Mouse (Mus musculus): ENCODE measurements around the gene Ift22. TPM values are rescaled to one million over a fixed set of nuclear protein-coding genes. Genes with fewer than 3 reads are reported as not detected.

The Ift22 gene
- polyA plus RNA-seq, 1 experiment from 2014 or later = 104 TPM

DNA sequence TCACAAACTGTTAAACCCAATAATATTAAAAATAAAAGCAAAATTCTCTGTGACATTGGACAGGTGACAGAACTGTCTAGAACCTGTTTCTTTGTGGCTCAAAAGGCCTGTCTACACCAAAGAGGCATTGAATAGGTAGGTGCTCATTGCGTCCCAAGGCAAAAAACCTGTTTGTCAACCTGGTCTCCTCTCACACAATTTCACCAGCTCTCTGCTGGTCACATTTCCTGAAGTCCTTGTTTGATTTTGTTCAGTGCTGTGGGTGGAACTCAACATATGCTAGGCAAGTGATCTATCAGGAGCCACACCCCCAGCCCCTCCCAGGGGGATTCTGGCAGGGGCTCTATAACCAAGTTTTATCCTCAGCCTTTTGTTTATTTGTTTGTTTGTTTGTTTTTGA, 49.3 kb downstream of the Ift22 start:
- no peaks in the 10 kb centered on the region for H3K27me3 ChIP-seq (ENCODE audit: low read depth, poor library complexity, severe bottlenecking)
- no peak for DNase-seq (ENCODE audit: low spot score)
- no peak overlapping the region for H3K4me3 ChIP-seq
- no peak overlapping the region for H3K27ac ChIP-seq (replicated peaks)
- WGBS = 97% methylated on average over 1 of the region's 1 CpGs
- H3K9me3 ChIP-seq (replicated peaks) = no peaks in the 10 kb centered on the region
- peaks cover 46% of the 10 kb centered on the region for H3K36me3 ChIP-seq
- H3K4me1 ChIP-seq = peaks cover 26% of the 10 kb centered on the region

GRCm38 (mm10) chr5:136958991-136959605, 51.1 kb downstream of the Ift22 start:
- Histone ChIP-seq H3K27me3 (ENCODE audit: low read depth, poor library complexity, severe bottlenecking) (no peaks in the 10 kb centered on the region), H3K36me3 (peaks cover 58% of the 10 kb centered on the region), H3K9me3 (replicated peaks) (no peaks in the 10 kb centered on the region), H3K4me1 (peaks cover 30% of the 10 kb centered on the region), H3K27ac (replicated peaks) (no peak overlapping the region), H3K4me3 (no peak overlapping the region)
- DNase-seq (ENCODE audit: low spot score) = no peak
- WGBS = 86% methylated on average over 5 of the region's 5 CpGs

DNA sequence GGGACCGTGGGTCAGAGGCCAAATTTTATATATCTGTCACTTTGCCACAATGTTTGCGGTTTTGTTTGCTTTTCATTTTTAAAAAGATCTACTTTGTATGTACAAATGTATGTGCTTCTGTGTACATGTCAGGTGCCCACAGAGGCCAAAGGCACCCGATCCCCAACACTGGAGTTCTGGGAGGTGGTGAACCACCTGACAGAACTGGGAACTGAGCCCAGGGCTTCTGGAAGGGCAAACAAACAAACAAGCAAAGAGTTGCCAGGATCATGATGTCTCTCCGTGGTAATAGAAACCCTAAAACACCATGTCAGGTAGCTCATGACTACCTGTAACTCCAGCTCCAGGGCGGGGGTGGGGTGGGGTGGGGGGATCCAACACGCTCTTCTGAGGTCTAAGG, 52.1 kb downstream of the Ift22 start:
- H3K4me1 ChIP-seq = peaks cover 22% of the 10 kb centered on the region
- WGBS = 93% methylated on average over 6 of the region's 6 CpGs
- H3K27me3 ChIP-seq (ENCODE audit: low read depth, poor library complexity, severe bottlenecking) = no peaks in the 10 kb centered on the region
- H3K36me3 ChIP-seq = peaks cover 64% of the 10 kb centered on the region
- DNase-seq (ENCODE audit: low spot score) = no peak
- H3K27ac ChIP-seq (replicated peaks) = no peak overlapping the region
- H3K4me3 ChIP-seq = no peak overlapping the region
- no peaks in the 10 kb centered on the region for H3K9me3 ChIP-seq (replicated peaks)

GRCm38 (mm10) chr5:136961334-136961982, 53.5 kb downstream of the Ift22 start:
- 25% methylated on average over 5 of the region's 5 CpGs for WGBS
- no peak for DNase-seq (ENCODE audit: low spot score)
- H3K36me3 ChIP-seq = peaks cover 68% of the 10 kb centered on the region

DNA sequence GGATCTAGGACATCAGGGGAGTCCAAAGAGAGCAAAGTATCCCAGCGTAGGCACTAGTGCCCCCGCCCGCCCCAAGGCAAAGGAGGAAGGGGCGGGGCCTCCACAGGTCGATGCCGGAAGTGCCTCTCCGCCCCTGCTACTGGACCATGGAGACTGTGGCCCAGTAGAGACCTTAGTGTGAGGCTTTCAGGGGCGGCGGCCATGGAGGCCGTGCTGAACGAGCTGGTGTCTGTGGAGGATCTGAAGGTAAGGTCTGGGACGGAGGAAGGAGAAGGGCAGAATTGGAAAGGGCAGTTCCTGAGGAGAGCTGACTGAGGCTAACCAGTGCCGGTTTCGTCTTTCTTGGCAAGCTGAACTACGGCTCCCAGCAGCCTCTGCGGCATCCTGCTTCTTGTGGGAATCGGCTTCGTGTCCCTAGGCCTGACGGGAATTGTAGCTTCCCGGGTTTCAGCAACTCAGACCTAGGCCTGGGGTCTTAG, 54.1 kb downstream of the Ift22 start:
- H3K4me3 ChIP-seq = peak overlapping the region; percentile 68
- no peaks in the 10 kb centered on the region for H3K9me3 ChIP-seq (replicated peaks)
- peaks cover 68% of the 10 kb centered on the region for H3K36me3 ChIP-seq
- no peaks in the 10 kb centered on the region for H3K27me3 ChIP-seq (ENCODE audit: low read depth, poor library complexity, severe bottlenecking)
- peak; percentile 92 for DNase-seq (ENCODE audit: low spot score)
- H3K4me1 ChIP-seq = peaks cover 25% of the 10 kb centered on the region
- under 1% methylated on average over 20 of the region's 20 CpGs for WGBS
- peak overlapping the region; percentile 92 for H3K27ac ChIP-seq (replicated peaks)

More at GRCm38 (mm10) chr5:136961334-136961982, 53.5 kb downstream of the Ift22 start:
- Histone ChIP-seq H3K27ac (replicated peaks) (peak overlapping the region; percentile 92), H3K9me3 (replicated peaks) (no peaks in the 10 kb centered on the region), H3K4me1 (peaks cover 25% of the 10 kb centered on the region), H3K4me3 (peak overlapping the region; percentile 68), H3K27me3 (ENCODE audit: low read depth, poor library complexity, severe bottlenecking) (no peaks in the 10 kb centered on the region)

DNA sequence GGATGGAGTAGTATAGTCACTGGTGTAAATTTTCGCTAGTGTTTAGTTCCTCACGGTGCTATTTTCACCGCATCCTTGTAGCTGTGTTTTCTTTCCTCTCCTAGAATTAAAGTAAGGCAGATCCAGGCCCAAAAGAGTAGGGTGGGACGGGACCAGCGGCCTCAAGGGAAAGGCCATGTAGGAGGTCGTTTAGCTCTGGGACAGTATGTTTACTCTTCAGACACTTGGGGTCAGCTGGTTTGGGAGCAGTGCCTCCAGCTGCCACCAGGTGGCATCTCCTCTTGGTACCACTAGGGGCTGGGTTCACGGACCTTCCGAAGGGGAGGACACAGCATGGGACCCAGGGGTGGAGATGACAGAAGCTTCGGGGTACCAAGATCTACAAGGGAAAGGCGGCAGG, 54.6 kb downstream of the Ift22 start:
- WGBS = 2% methylated on average over 10 of the region's 10 CpGs
- no peaks in the 10 kb centered on the region for H3K9me3 ChIP-seq (replicated peaks)
- peaks cover 25% of the 10 kb centered on the region for H3K4me1 ChIP-seq
- H3K36me3 ChIP-seq = peaks cover 66% of the 10 kb centered on the region
- peak; percentile 83 for DNase-seq (ENCODE audit: low spot score)
- no peaks in the 10 kb centered on the region for H3K27me3 ChIP-seq (ENCODE audit: low read depth, poor library complexity, severe bottlenecking)
- H3K27ac ChIP-seq (replicated peaks) = peak overlapping the region; percentile 92
- H3K4me3 ChIP-seq = peak overlapping the region; percentile 68

DNA sequence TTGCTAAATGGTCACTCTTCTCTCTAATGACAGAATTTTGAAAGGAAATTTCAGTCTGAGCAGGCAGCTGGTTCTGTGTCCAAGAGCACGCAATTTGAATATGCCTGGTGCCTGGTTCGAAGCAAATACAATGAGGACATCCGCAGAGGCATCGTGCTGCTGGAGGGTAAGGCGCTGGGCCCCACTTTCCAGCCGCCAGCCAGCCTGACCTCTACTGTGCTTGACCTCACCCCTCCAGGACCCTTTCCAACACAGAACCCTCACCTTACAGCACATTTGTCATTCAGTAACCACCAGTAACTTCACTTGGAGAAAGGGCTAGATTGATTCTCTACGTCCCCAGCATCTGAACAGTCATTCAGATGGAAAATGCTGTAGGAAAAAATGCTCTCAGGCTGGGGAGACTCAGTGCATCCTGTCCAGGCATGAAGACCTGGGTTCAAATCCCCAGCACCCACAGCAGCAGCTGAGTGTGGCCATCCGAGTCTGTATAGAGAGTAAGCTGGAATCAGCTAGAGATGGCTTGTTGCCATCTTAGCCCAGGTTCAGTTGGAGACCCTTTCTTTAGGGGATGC, 55.1 kb downstream of the Ift22 start:
- no peak for DNase-seq (ENCODE audit: low spot score)
- no peaks in the 10 kb centered on the region for H3K27me3 ChIP-seq (ENCODE audit: low read depth, poor library complexity, severe bottlenecking)
- H3K27ac ChIP-seq (replicated peaks) = peak overlapping the region; percentile 92
- peak overlapping the region; percentile 68 for H3K4me3 ChIP-seq
- H3K4me1 ChIP-seq = peaks cover 25% of the 10 kb centered on the region
- WGBS = 77% methylated on average over 8 of the region's 8 CpGs
- H3K36me3 ChIP-seq = peaks cover 68% of the 10 kb centered on the region
- no peaks in the 10 kb centered on the region for H3K9me3 ChIP-seq (replicated peaks)

Other genes starting within 250 kb of the Ift22 start
- gene Myl10, start 215.0 kb upstream of the Ift22 start, polyA plus RNA-seq (2016; fragmentation: Nextera tagmentation; extraction: Ambion mirVana) = not detected in 2 replicates
- 38.0 and 44.3 TPM in 2 replicates for gene Col26a1, start 24.9 kb upstream of the Ift22 start, polyA plus RNA-seq (2016; fragmentation: Nextera tagmentation; extraction: Ambion mirVana)
- 271 and 306 TPM in 2 replicates for gene Fis1, start 45.1 kb downstream of the Ift22 start, polyA plus RNA-seq (2016; fragmentation: Nextera tagmentation; extraction: Ambion mirVana)
- gene Cldn15, start 58.5 kb downstream of the Ift22 start, polyA plus RNA-seq (2016; fragmentation: Nextera tagmentation; extraction: Ambion mirVana) = 0.15 and 0.55 TPM in 2 replicates
- 40.8 and 43.2 TPM in 2 replicates for gene Plod3, start 78.9 kb downstream of the Ift22 start, polyA plus RNA-seq (2016; fragmentation: Nextera tagmentation; extraction: Ambion mirVana)
- 102 and 105 TPM in 2 replicates for gene Znhit1, start 79.9 kb downstream of the Ift22 start, polyA plus RNA-seq (2016; fragmentation: Nextera tagmentation; extraction: Ambion mirVana)
- gene Vgf, start 118.2 kb downstream of the Ift22 start, polyA plus RNA-seq (2016; fragmentation: Nextera tagmentation; extraction: Ambion mirVana) = 0.35 and 0.39 TPM in 2 replicates
- gene Ap1s1, start 138.0 kb downstream of the Ift22 start, polyA plus RNA-seq (2016; fragmentation: Nextera tagmentation; extraction: Ambion mirVana) = 209 and 228 TPM in 2 replicates
- gene Serpine1, start 164.1 kb downstream of the Ift22 start, polyA plus RNA-seq (2016; fragmentation: Nextera tagmentation; extraction: Ambion mirVana) = 0.07 and 0.11 TPM in 2 replicates
- 3.9 and 5.4 TPM in 2 replicates for gene Trim56, start 208.1 kb downstream of the Ift22 start, polyA plus RNA-seq (2016; fragmentation: Nextera tagmentation; extraction: Ambion mirVana)
- not detected in 2 replicates for gene Muc3, start 241.2 kb downstream of the Ift22 start, polyA plus RNA-seq (2016; fragmentation: Nextera tagmentation; extraction: Ambion mirVana)

Data from midbrain, embryonic 10.5 days (tissue).